Mouse (Mus musculus) heart, embryonic 14.5 days (tissue): ENCODE measurements around the gene Gm20479. TPM values are rescaled to one million over a fixed set of nuclear protein-coding genes. Genes with fewer than 3 reads are reported as not detected.
A peak's percentile ranks its signal among the peaks of the same experiment; 100 is the strongest.

Experiments used
- ATAC-seq: fragments of 200-750 bp; cut with Nextera tagmentation; 2 replicates; pipeline ENCODE4 v1.8.0; 2017; ENCODE audit warnings: low read depth, moderate TSS enrichment; ENCODE audit not compliant: insufficient number of reproducible peaks, insufficient read depth, low FRiP score
- H3K27ac ChIP-seq, 2 experiments: fragments of 200-500 bp in 1 of 2; fragments of 300-500 bp in 1 of 2; sonication (generic) in 1 of 2; replicated peaks in 1 of 2; 2 replicates each; pipeline ENCODE4 v1.5.1; 2012 to 2014; ENCODE audit warnings: low read depth in 2 of 2, low read length in 2 of 2, control low read depth in 1 of 2, mild to moderate bottlenecking in 1 of 2, mixed read lengths in 1 of 2; ENCODE audit not compliant: control insufficient read depth in 1 of 2, insufficient read depth in 1 of 2
- H3K27me3 ChIP-seq: fragments of 300-500 bp; sonication (generic); 2 replicates; pipeline ENCODE4 v1.6.1; 2014; ENCODE audit warnings: mild to moderate bottlenecking, low read length, control low read depth; ENCODE audit not compliant: control insufficient read depth, insufficient read depth
- H3K36me3 ChIP-seq: fragments of 300-500 bp; sonication (generic); 2 replicates; pipeline ENCODE4 v1.6.1; 2014; ENCODE audit warnings: mild to moderate bottlenecking, control low read depth, low read length, mixed read lengths; ENCODE audit not compliant: control insufficient read depth, insufficient read depth
- H3K4me1 ChIP-seq, 2 experiments: fragments of 200-500 bp in 1 of 2; fragments of 300-500 bp in 1 of 2; sonication (generic) in 1 of 2; 2 replicates each; pipeline ENCODE4 v1.6.1; 2012 to 2014; ENCODE audit warnings: low read length in 2 of 2, control low read depth in 1 of 2, mixed read lengths in 1 of 2; ENCODE audit not compliant: control insufficient read depth in 2 of 2, insufficient read depth in 2 of 2
- H3K4me2 ChIP-seq: fragments of 300-500 bp; sonication (generic); 2 replicates; pipeline ENCODE4 v1.6.1; 2014; ENCODE audit warnings: mild to moderate bottlenecking, low read length
- H3K4me3 ChIP-seq, 2 experiments: fragments of 200-500 bp in 1 of 2; fragments of 300-500 bp in 1 of 2; sonication (generic) in 1 of 2; 2 replicates each; pipeline ENCODE4 v1.5.1; 2012 to 2014; ENCODE audit warnings: low read length in 2 of 2, mild to moderate bottlenecking in 2 of 2, control low read depth in 1 of 2, low read depth in 1 of 2, moderate library complexity in 1 of 2; ENCODE audit not compliant: control insufficient read depth in 1 of 2, insufficient read depth in 1 of 2
- H3K9ac ChIP-seq: fragments of 300-500 bp; sonication (generic); 2 replicates; pipeline ENCODE4 v1.6.1; 2014; ENCODE audit warnings: mild to moderate bottlenecking, low read length
- H3K9me3 ChIP-seq: fragments of 300-500 bp; sonication (generic); 2 replicates; pipeline ENCODE4 v1.6.1; 2016; ENCODE audit warnings: low read length, control low read depth; ENCODE audit not compliant: control insufficient read depth
- WGBS: fragments of 180-500 bp; shearing (Covaris S2); extraction: QIAGEN DNeasy Blood & Tissue Kit; methylation state at CpG from one replicate; pipeline ENCODE4 v1.1.7; 2014; 5-methylcytosine and 5-hydroxymethylcytosine counted together
- polyA plus RNA-seq: library from polyadenylated mRNA; unstranded; fragments of >200 nt; fragmentation: Nextera tagmentation; extraction: Ambion mirVana; gene quantifications from 2 replicates; pipeline ENCODE4 v1.2.1, GENCODE M21; 2014

Gm20479 gene
- polyA plus RNA-seq, 1 experiment from 2014 or later = not detected

GRCm38 (mm10) chr7:27322291-27322690 lies 34.9 kb downstream of the Gm20479 start:
- Histone ChIP-seq H3K27ac (no peak overlapping the region), H3K27me3 (peaks cover 41% of the 10 kb centered on the region), H3K9ac (no peak overlapping the region), H3K36me3 (peaks cover 44% of the 10 kb centered on the region), H3K9me3 (no peaks in the 10 kb centered on the region), H3K4me3 (no peak overlapping the region), H3K4me1 (peaks cover 0 to 4% of the 10 kb centered on the region in 2 experiments; a peak in 2 of 4 replicates), H3K4me2 (no peak overlapping the region)
- ATAC-seq = no peak
- 19% methylated on average over 13 of the region's 13 CpGs for WGBS

- ATAC-seq = no peak
- Histone ChIP-seq H3K9me3 (0 out of 2 replicates have a peak, but pooled peaks cover 2% of the 10 kb centered on the region), H3K27me3 (peaks cover 18% of the 10 kb centered on the region), H3K9ac (no peak overlapping the region), H3K36me3 (peaks cover 35% of the 10 kb centered on the region), H3K27ac (no peak overlapping the region), H3K4me1 (no peaks in the 10 kb centered on the region), H3K4me2 (no peak overlapping the region), H3K4me3 (no peak overlapping the region)
- 83% methylated on average over 22 of the region's 22 CpGs for WGBS
These were observed 37.8 kb downstream of the Gm20479 start for GRCm38 (mm10) chr7:27319411-27319810.

GRCm38 (mm10) chr7:27315958-27316357 lies 41.3 kb downstream of the Gm20479 start:
- Histone ChIP-seq H3K27me3 (no peaks in the 10 kb centered on the region), H3K4me3 (no peak overlapping the region), H3K9ac (no peak overlapping the region), H3K9me3 (peaks cover 16% of the 10 kb centered on the region; the same call in 1 of the 2 replicates), H3K4me2 (no peak overlapping the region), H3K4me1 (peaks cover 0 to 2% of the 10 kb centered on the region in 2 experiments; a peak in 1 of 4 replicates), H3K27ac (no peak overlapping the region), H3K36me3 (peaks cover 28% of the 10 kb centered on the region)
- ATAC-seq = no peak
- WGBS = 52% methylated on average over 7 of the region's 7 CpGs

- Histone ChIP-seq H3K27ac (no peak overlapping the region), H3K4me2 (no peak overlapping the region), H3K9ac (no peak overlapping the region), H3K36me3 (peaks cover 28% of the 10 kb centered on the region), H3K4me1 (peaks cover 3 to 14% of the 10 kb centered on the region in 2 experiments), H3K4me3 (no peak overlapping the region), H3K27me3 (peaks cover 2% of the 10 kb centered on the region; the same call in 1 of the 2 replicates), H3K9me3 (peaks cover 16% of the 10 kb centered on the region; the same call in 1 of the 2 replicates)
- no peak for ATAC-seq
- WGBS = 87% methylated on average over 3 of the region's 3 CpGs
These were observed 42.8 kb downstream of the Gm20479 start for GRCm38 (mm10) chr7:27314393-27314792.

- Histone ChIP-seq H3K9me3 (peaks cover 16% of the 10 kb centered on the region; the same call in 1 of the 2 replicates), H3K4me1 (peaks cover 8 to 19% of the 10 kb centered on the region in 2 experiments), H3K9ac (no peak overlapping the region), H3K27ac (no peak overlapping the region), H3K4me3 (no peak overlapping the region), H3K36me3 (peaks cover 21% of the 10 kb centered on the region), H3K4me2 (no peak overlapping the region), H3K27me3 (peaks cover 10% of the 10 kb centered on the region)
- 87% methylated on average over 12 of the region's 12 CpGs for WGBS
- ATAC-seq = no peak
These were observed 45.5 kb downstream of the Gm20479 start for GRCm38 (mm10) chr7:27311651-27312284.

- WGBS = 38% methylated on average over 8 of the region's 8 CpGs
- Histone ChIP-seq H3K4me1 (peaks cover 8 to 19% of the 10 kb centered on the region in 2 experiments), H3K27ac (no peak overlapping the region), H3K36me3 (peaks cover 28% of the 10 kb centered on the region), H3K27me3 (peaks cover 15% of the 10 kb centered on the region), H3K4me2 (peak overlapping the region; percentile 66), H3K4me3 (no peak overlapping the region), H3K9ac (no peak overlapping the region), H3K9me3 (peaks cover 16% of the 10 kb centered on the region; the same call in 1 of the 2 replicates)
- no peak for ATAC-seq
These were observed 46.2 kb downstream of the Gm20479 start for GRCm38 (mm10) chr7:27310996-27311535.

GRCm38 (mm10) chr7:27310306-27310705 lies 46.9 kb downstream of the Gm20479 start:
- Histone ChIP-seq H3K4me3 (peak overlapping the region; percentile 23 to 25), H3K27ac (no peak overlapping the region), H3K36me3 (peaks cover 32% of the 10 kb centered on the region), H3K9ac (peak overlapping the region; percentile 31; the same call in 1 of the 2 replicates), H3K4me2 (peak overlapping the region; percentile 66), H3K4me1 (peaks cover 8 to 19% of the 10 kb centered on the region in 2 experiments), H3K9me3 (peaks cover 16% of the 10 kb centered on the region; the same call in 1 of the 2 replicates), H3K27me3 (peaks cover 19% of the 10 kb centered on the region)
- peak; percentile 51 for ATAC-seq
- WGBS = 6% methylated on average over 17 of the region's 17 CpGs
